22 mouse cellular contexts compared by ENCODE assay signal in genomic region chr3:79446124-79446523, GRCm38 (mm10).
"Had no signal": no experiment of that assay in that cellular context is flagged by ENCODE, and none has a peak within 500 bp of the region (broad histone marks: within the 10 kb centered on the region; RNA-seq: fewer than 3 reads in every experiment).

No protein-coding gene starts in this region.

- ATAC-seq: liver, embryonic 12.5 days had no signal

- H3K4me3 ChIP-seq: kidney, embryonic 15.5 days; limb, embryonic 12.5 days; limb, embryonic 15.5 days; liver, embryonic 12.5 days; liver, embryonic 15.5 days; lung, embryonic 15.5 days; stomach, embryonic 15.5 days had no signal

- H3K9ac ChIP-seq: kidney, embryonic 15.5 days; limb, embryonic 12.5 days; limb, embryonic 15.5 days; liver, embryonic 12.5 days; liver, embryonic 15.5 days; lung, embryonic 15.5 days; stomach, embryonic 15.5 days had no signal

- H3K4me2 ChIP-seq: kidney, embryonic 15.5 days; limb, embryonic 12.5 days; limb, embryonic 15.5 days; liver, embryonic 12.5 days; liver, embryonic 15.5 days; lung, embryonic 15.5 days; midbrain, embryonic 11.5 days; stomach, embryonic 15.5 days had no signal

- H3K4me1 ChIP-seq: liver, embryonic 12.5 days; liver, embryonic 15.5 days; stomach, embryonic 15.5 days had no signal

- H3K27me3 ChIP-seq: kidney, embryonic 15.5 days; limb, embryonic 12.5 days; limb, embryonic 15.5 days; liver, embryonic 12.5 days; liver, embryonic 15.5 days; lung, embryonic 15.5 days; megakaryocyte, embryonic 14.5 days; stomach, embryonic 15.5 days had no signal

- H3K9me3 ChIP-seq: kidney, embryonic 15.5 days; limb, embryonic 15.5 days; liver, embryonic 15.5 days; lung, embryonic 15.5 days; stomach, embryonic 15.5 days had no signal

- H3K27ac ChIP-seq: kidney, embryonic 15.5 days; limb, embryonic 12.5 days; limb, embryonic 15.5 days; liver, embryonic 12.5 days; liver, embryonic 15.5 days; lung, embryonic 15.5 days; stomach, embryonic 15.5 days had no signal

- H3K36me3 ChIP-seq: kidney, embryonic 15.5 days; limb, embryonic 12.5 days; limb, embryonic 15.5 days; liver, embryonic 12.5 days; liver, embryonic 15.5 days; lung, embryonic 15.5 days; stomach, embryonic 15.5 days had no signal

- DNase-seq: kidney, adult 11 months; kidney, adult 8-10 months; kidney, postnatal 10 days; kidney, postnatal 36 days; layer of hippocampus, adult 9-11 months; lung, adult 18-20 months; lung, postnatal 36 days; midbrain, embryonic 14.5 days; right cerebral cortex, adult 18-20 months; right cerebral cortex, postnatal 25 days; spleen, adult 18-20 months; thymus, adult 18-20 months; thymus, postnatal 14 days had no signal
